Mouse (Mus musculus): ENCODE measurements around the gene Plcb1. TPM values are rescaled to one million over a fixed set of nuclear protein-coding genes. Genes with fewer than 3 reads are reported as not detected.

Gene Plcb1
- total RNA-seq, 4 experiments from 2014 or later, result 0.63 to 1.1 (median 0.90) TPM

GRCm38 (mm10) chr2:135067419-135067818, 281.6 kb downstream of the Plcb1 start:
- no peak for DNase-seq (ENCODE audit: low spot score in 2 of 2)

DNA sequence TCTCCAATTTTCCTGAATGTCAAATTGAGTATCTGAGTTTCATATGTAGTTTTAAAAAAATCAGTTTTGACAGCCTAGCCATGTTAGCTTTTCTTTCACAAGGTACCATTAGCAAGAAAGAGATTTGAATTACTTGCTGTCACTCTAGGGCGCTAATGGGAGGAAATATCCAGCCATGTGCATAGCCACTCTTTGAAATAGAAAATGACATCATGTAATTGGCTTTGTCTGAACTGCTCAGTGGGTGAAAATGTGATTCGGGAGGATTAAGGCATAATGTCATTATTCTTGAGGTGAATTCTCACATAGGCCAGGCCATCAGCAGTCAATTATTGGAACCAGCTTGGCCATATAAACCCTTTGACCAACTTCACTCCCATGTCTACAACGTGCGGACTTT, 285.5 kb downstream of the Plcb1 start:
- no peak for DNase-seq (ENCODE audit: low spot score in 2 of 2)

DNA sequence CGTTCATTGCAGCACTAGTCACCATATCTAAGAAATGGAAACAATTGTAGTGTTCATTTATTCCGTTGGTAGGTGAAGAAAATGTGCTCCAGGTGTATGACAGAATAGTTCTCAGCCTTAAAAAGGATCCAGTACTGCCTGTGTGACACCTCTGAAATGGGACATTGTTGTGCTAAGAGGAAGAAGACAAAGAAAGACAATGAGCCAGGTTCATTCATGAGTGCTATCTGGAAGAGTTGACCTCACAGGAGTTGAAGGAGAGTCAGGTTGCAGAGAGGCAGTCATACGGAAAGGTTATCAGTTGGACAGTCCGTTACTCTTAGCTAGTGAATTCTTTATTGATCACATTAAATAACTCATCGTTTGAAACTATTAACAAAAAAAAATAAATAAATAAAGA, 286.6 kb downstream of the Plcb1 start:
- DNase-seq (ENCODE audit: low spot score in 2 of 2), result no peak

DNA sequence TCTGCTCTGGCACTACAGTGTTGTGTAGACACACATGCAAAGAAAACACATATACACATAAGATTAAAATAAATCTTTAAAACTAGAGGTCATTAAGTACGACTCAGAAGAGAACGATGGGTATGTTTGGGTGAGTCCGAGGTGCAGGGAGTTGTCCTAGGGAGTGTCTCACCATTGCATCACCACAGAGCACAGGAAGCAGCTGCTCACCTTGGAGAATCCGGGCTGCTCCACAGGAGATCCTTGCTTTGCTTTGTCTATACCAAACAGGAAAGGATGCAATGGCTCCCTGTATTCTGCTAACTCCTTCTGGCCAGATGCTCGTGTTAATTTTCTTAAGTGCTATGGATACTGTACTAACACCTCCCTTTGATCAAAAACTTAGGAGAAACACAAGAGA, 287.1 kb downstream of the Plcb1 start:
- no peak for DNase-seq (ENCODE audit: low spot score in 2 of 2)

DNA sequence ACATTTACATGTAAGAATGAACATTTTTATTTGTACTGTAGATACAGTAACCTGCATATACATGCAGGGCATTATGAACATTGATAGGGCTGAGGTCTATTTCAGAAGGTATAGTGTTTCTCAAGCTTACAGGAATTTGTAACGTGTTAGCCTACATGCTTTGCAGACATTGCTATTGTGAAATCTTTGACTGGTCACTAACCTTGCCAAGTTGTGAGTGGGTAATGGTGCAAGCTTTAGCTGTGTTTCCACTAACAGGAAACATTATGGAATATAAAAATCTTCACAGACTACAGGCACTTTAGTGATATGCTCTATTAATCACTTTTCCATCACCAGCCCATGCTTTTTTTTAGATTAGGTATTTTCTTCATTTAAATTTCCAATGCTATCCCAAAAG, 289.5 kb downstream of the Plcb1 start:
- no peak for DNase-seq (ENCODE audit: low spot score in 2 of 2)

GRCm38 (mm10) chr2:135092588-135093162, 306.8 kb downstream of the Plcb1 start:
- DNase-seq (ENCODE audit: low spot score in 2 of 2), result no peak

- no peak for DNase-seq (ENCODE audit: low spot score in 2 of 2)
These were observed 315.4 kb downstream of the Plcb1 start for GRCm38 (mm10) chr2:135101292-135101691.

- DNase-seq (ENCODE audit: low spot score in 2 of 2), result no peak
These were observed 316.1 kb downstream of the Plcb1 start for GRCm38 (mm10) chr2:135101943-135102342.

- DNase-seq (ENCODE audit: low spot score in 2 of 2), result no peak
These were observed 320.8 kb downstream of the Plcb1 start for GRCm38 (mm10) chr2:135106649-135107048.

DNA sequence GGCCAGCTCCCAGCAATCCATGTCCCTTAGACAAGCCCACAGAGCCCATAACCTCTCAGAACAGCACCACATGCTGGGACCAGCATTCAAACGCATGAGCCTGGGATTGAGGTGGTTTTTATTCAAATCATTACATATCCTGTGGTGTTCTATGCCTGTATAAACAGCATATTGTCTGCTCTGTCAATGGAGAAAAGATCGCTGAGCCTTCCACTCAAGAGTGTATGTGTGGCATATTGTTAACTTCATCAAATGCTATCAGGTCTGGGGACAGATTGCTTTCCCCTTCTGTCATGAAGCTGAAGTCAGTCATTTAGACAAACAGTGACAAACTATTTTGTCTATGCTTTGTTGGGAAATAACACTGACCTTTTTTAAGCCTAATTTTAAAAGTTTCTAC, 322.7 kb downstream of the Plcb1 start:
- DNase-seq (ENCODE audit: low spot score in 2 of 2), result no peak

- DNase-seq (ENCODE audit: low spot score in 2 of 2), result no peak
These were observed 328.7 kb downstream of the Plcb1 start for GRCm38 (mm10) chr2:135114501-135115128.

GRCm38 (mm10) chr2:135123057-135123456, 337.2 kb downstream of the Plcb1 start:
- no peak for DNase-seq (ENCODE audit: low spot score in 2 of 2)

DNA sequence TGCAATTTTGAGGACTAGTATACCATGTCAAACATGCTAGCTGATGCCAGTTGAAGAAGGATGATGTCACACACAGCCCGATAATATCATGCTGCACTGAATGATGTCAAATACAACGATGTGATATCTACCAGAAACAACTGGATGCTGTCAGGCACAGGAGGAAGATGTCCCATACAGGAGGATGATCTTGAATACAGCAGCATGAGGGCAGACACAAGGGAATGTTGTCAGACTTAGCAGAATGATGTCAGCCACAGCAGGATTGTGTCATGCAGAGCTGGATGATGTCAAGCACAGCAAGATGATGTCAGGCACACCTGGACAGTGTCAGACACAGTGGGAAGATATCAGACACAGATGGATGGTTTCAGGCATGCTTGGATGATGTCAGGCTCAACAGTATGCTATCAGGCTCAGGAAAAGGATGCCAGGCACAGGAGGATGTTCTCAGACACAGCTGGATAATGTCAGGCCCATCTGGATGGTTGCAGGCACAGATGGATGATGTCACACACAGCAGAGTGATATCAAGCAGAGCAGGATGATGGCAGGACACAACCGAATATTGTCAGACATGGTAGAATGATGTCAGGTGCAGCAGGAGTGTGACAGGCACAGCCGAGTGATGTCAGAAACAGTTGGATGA, 338.0 kb downstream of the Plcb1 start:
- DNase-seq (ENCODE audit: low spot score in 2 of 2), result no peak

DNA sequence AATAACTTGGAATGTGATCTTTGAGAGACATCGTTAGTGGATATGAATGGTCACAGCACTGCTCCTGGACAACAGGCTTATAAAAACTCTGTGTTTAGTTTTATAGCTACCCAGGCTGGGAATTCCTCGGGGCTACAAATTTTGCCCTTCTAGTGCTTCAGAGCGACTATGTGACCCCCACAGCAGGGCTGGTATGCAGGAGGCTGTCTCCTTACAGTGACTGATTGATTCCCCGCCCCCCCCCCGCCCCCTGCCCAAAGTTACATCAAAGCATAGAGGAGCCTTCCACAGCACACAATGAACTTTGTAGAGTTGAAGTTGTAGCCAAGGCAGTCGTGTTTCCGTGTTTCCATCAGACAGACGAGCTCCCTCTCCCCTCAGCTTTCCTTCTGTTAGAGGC, 354.7 kb downstream of the Plcb1 start:
- DNase-seq (ENCODE audit: low spot score in 2 of 2), result no peak

GRCm38 (mm10) chr2:135152289-135152688, 366.4 kb downstream of the Plcb1 start:
- DNase-seq (ENCODE audit: low spot score in 2 of 2), result no peak

DNA sequence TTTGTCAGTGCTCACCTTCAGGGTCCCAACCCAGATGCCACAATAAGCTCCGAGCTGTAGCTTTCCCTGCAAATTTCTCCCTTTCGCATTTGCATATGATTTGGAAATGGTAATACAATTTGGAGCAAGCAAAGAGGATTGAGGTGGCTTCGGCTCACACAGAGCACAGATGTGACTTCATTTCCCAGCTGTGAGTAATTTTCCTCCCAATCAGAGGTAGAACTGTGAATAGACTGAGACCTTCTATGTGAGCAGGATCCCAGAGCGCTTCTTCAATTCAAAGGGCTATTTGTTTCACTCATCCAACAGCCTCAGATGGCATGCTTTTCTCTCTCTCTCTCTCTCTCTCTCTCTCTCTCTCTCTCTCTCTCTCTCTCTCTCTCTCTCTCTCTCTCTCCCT, 367.4 kb downstream of the Plcb1 start:
- no peak for DNase-seq (ENCODE audit: low spot score in 2 of 2)

DNA sequence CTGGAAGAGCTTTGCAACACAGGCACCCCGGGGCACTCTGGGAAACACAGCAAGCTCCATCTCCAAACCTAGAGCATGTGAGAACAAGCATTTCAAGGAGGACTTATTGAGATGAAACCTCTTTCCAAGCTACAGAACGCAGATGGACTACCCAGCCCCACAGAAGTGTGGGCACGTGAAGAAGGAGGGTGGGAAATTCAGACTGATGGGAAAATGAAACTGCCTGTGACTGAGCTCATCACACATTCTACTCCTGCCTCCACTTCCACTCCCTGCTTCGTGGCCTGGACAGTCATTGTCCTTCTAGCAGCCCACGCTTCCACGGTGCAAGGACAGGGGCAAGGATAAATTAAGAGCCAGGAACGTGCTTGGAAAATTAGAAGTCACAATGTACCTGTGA, 370.2 kb downstream of the Plcb1 start:
- DNase-seq (ENCODE audit: low spot score in 2 of 2), result no peak

DNA sequence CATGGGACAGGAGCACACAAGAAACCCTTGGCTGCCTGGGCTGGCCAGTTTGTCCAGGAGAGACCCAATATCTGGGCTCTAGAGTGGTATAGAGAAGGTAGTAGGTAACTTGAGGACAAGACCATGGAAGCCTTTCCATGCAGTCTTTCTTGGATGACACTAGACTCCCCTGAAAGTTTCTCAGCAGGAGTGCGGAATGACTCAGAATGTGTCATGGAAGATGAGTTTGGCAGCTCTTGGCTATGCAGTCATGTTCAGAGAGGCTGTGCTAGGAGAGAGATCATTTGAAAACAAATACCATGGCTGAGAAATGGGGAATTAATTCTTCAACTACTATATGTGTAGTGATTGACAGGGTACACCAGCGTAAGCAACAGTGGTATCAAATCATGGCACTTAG, 372.1 kb downstream of the Plcb1 start:
- DNase-seq (ENCODE audit: low spot score in 2 of 2), result no peak

GRCm38 (mm10) chr2:135161673-135162072, 375.8 kb downstream of the Plcb1 start:
- DNase-seq (ENCODE audit: low spot score in 2 of 2), result no peak

DNA sequence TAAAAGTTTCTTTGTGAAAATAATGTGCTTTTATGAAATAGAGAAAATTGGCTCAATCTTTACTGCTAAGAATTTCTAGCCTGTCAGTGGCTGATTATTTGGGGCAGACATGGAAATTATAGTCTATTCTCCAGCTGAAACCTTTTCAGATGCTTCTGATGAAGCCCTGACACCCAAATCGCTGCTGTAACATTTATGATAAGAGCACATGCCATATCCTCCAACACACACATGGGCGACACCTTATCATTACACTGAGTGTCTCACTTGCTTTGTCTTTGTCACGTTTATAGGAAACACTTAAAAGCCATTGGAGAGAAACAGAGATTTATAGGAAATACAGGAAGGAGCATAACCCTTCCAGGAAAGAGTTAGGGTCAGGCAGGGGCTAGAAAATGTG, 379.6 kb downstream of the Plcb1 start:
- no peak for DNase-seq (ENCODE audit: low spot score in 2 of 2)

DNA sequence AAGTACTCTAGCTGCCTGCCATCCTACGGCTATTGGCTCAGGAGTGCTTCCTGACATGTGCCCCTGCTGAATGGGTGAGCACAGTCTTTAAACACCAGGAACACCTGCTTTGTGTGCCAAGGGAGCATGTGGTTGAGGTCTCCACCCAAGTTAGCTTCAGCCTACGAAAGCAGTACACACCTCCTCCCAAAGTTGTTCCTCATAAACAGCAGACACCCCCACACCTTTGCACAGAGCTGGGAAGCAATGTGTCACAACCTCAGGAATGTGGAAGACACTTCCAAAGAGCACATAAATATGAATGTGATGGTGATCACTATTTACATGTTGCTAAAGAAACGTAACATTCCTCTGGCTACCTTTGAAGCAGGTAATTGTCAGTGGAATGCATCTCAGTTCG, 389.7 kb downstream of the Plcb1 start:
- no peak for DNase-seq (ENCODE audit: low spot score in 2 of 2)

DNA sequence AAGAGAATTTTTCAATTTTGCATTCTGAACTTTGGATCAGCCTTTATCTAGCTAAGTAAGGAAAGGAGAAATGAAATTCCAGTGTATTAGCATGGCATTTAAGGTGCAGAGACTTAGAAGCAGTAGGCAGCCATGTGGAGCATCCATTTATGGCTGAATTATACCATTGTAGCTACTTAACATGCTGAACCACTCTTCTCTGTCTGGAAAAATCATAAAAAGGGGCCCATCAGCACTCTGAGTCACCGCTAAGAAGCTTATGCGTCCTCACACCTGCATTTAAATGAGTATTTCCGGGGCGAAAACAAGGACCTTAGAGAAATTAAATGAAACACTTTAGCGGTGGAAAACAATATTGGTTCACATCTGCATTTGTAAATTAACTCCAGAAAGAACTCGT, 401.8 kb downstream of the Plcb1 start:
- DNase-seq (ENCODE audit: low spot score in 2 of 2), result no peak

DNA sequence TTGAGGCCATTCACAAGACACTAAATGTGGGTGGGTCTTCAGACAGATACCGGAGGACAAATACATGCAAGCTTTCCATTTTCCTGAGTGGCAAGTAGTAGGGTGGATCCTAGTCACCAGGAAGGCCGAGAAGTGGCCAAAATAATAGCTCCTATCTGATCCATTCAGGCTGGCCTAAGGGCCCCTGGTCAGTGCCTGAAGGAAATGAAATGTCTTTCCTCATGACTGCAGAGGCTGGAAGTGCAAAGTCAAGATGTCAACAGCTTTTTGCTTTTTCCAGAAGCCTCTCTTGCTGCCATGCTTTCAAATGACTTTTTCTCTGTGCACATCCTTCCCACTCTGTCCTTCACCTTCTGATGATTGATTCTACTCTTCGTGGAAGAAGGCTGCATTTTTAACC, 415.0 kb downstream of the Plcb1 start:
- no peak for DNase-seq (ENCODE audit: low spot score in 2 of 2)

Measured in gastrocnemius, adult 8-10 months (tissue).